Mouse (Mus musculus) lung, adult 2 months (tissue): Measurements from ENCODE around the gene Tap1.

ENCODE experiments used
- CTCF ChIP-seq: fragments of 200-500 bp; IDR thresholded peaks from 2 replicates; pipeline ENCODE4 v1.5.1; 2011; ENCODE audit warnings: mild to moderate bottlenecking, low read length, control low read depth; ENCODE audit not compliant: insufficient read depth
- POLR2A ChIP-seq: fragments of 200-500 bp; IDR thresholded peaks from 2 replicates; pipeline ENCODE4 v1.6.1; 2011; ENCODE audit warnings: low read depth, mild to moderate bottlenecking, control low read depth, low read length, borderline replicate concordance; ENCODE audit errors: extremely low read depth

GRCm38 (mm10) chr17:34238706-34239105 is 51.4 kb downstream of the Tap1 start, which contains the start of gene H2-Ob:
- TF ChIP-seq POLR2A: no peak
- no peak for TF ChIP-seq CTCF
